Mouse (Mus musculus): ENCODE measurements at regions not wholly inside any gene's neighbourhood (a gene's known extent, or its start where the extent isn't known, plus 50 kb on each side); places are given as distances from the start of the nearest gene placed in this dataset.

DNA sequence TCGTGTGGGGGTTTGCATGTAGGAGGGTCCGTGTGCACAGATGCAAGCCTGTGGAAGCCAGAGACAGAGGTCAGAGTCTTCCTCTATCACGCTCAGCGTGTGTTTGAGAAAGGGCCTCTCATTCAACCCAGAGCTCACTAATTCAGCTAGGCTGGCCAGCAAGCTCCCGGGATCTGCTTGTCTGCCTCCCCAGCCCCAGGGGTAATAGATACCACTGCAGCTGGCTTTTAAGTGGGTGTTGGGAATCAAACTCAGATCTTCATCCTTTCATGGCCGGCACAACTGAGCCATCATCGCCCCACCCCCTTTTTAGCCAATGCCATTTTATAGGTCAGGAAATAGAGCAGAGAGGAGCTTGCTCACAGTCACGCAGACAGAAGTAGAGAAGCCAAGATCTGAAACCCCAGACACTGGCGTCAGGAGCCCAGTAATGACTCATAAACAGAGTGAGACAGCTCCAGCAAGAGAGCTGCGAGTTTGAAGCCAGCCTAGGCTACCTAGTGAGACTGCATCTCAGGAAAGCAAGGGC is 80.3 kb downstream of the 1700001O22Rik start:
- Histone ChIP-seq H3K4me1 (peaks cover 85% of the 10 kb centered on the region), H3K9ac (peak overlapping the region; percentile 82), H3K4me2 (0 out of 2 replicates have a peak overlapping the region, but pooled peaks have one; percentile 4), H3K27me3 (no peaks in the 10 kb centered on the region), H3K36me3 (replicated peaks) (no peaks in the 10 kb centered on the region), H3K4me3 (replicated peaks) (no peak overlapping the region), H3K27ac (peak overlapping the region; percentile 100), H3K9me3 (no peaks in the 10 kb centered on the region)
- WGBS: 7% methylated on average over 10 of the region's 10 CpGs
- no peak for ATAC-seq (ENCODE audit: low FRiP score)

DNA sequence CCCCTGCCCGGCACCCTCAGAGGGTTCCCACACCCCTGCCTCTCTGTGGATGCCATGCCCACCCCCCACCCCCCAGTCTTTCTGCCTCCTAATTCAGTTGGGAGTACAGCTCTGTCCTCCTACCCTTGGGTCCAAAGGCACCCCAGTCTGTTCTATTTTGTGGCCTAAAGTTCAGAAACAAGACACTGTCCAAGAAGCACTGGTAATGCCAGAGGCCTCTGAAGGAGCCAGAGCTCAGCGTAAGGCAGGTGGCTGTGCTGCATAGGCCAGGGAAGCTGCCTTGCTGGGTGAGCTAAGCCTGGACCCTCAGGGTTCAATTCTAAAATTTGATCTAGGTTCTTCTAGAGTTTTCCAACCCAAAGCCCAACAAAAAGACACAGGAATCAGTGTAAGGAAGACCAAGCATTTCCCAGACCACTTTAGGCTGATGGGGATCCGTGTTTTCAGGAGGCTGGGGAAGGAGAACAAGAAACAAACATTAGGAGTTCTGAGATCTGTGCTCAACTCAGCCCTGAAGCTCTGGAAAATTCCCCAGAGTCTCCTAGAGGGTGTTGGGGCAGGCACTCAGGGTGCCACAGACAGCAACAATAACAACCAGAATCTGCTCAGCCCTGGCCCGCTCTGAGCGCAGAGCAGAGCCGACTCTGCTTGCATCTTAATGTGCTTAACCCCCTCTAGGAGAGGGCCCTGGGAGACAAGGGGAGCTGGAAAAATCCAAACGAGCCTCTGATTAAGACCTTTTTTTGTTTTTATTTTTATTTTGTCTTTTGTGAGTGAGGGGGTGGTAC is 81.0 kb downstream of the 1700001O22Rik start:
- 4% methylated on average over 7 of the region's 7 CpGs for WGBS
- no peak overlapping the region for H3K4me3 ChIP-seq (replicated peaks)
- peak overlapping the region; percentile 100 for H3K27ac ChIP-seq
- no peaks in the 10 kb centered on the region for H3K36me3 ChIP-seq (replicated peaks)
- H3K9me3 ChIP-seq: no peaks in the 10 kb centered on the region
- peak overlapping the region; percentile 21 for H3K4me2 ChIP-seq
- H3K9ac ChIP-seq: peak overlapping the region; percentile 82
- no peaks in the 10 kb centered on the region for H3K27me3 ChIP-seq
- peaks cover 91% of the 10 kb centered on the region for H3K4me1 ChIP-seq
- ATAC-seq (ENCODE audit: low FRiP score): no peak; the same call in 1 of the 2 replicates

DNA sequence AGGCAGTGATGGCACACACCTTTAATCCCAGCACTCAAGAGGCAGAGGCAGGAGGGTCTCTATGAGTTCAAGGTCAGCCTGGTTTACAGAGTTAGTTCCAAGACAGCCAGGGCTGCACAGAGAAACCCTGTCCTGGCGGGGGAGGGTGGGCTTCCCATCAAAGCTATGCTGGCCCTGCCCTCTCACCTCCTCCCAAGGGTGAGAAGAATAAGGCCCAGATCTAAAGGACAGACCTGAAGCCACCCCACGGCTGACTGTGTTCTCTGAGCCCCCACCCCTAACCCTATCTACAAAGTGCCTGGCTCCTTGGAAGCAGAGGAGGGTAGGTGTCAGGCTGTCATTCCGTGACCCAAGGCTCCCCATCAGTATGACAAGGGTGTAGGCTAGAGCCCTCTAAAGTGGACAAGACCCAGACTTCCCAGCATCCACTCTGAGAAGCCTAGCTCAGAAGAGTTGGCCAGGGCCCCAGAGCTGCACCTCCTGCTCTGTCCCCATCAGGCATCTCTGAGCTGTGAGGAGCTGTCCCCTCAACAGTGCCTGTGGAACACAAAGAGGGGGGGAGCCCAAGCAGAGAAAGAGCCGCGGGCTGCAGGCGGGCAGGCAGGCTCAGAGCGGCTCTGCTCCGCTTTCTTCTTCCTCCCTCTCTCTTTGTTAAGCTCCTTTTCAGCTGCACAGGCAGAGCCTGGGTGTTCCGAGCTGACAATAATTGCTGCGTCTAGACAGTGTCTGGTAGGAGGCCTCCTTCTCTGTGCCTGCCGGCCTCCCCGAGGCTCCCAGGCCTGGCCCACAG is 81.8 kb downstream of the 1700001O22Rik start:
- H3K4me2 ChIP-seq: peak overlapping the region; percentile 21; the same call in 1 of the 2 replicates
- peaks cover 97% of the 10 kb centered on the region for H3K4me1 ChIP-seq
- H3K9ac ChIP-seq: peak overlapping the region; percentile 82
- H3K4me3 ChIP-seq (replicated peaks): no peak overlapping the region
- peak; percentile 81 for ATAC-seq (ENCODE audit: low FRiP score)
- H3K27ac ChIP-seq: peak overlapping the region; percentile 100
- H3K27me3 ChIP-seq: no peaks in the 10 kb centered on the region
- WGBS: 6% methylated on average over 12 of the region's 12 CpGs
- H3K9me3 ChIP-seq: no peaks in the 10 kb centered on the region
- no peaks in the 10 kb centered on the region for H3K36me3 ChIP-seq (replicated peaks)

DNA sequence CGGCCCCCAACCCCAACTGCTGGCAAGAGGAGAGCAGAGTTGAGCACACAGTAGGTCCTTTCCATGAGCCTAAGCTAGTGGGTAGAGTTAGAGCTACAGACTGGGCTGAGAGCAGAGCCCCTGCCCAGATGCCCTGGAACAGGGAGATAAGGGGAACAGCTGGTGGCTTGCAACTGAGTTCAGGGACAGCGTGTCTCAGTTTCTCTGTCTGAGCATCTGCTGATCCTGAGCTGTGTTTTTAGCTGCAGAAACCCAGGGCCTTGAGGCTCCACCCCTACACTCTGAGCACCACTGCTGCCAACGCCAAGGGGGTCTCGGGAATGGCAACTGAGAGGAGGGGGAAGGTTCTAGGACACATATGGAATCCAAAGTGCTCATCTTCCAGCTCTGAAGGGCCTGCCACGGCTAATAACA is 82.4 kb downstream of the 1700001O22Rik start:
- WGBS: 47% methylated on average over 5 of the region's 5 CpGs
- H3K36me3 ChIP-seq (replicated peaks): no peaks in the 10 kb centered on the region
- H3K9ac ChIP-seq: peak overlapping the region; percentile 82
- peaks cover 97% of the 10 kb centered on the region for H3K4me1 ChIP-seq
- no peak for ATAC-seq (ENCODE audit: low FRiP score)
- H3K4me3 ChIP-seq (replicated peaks): no peak overlapping the region
- H3K4me2 ChIP-seq: peak overlapping the region; percentile 68; the same call in 1 of the 2 replicates
- H3K9me3 ChIP-seq: no peaks in the 10 kb centered on the region
- peak overlapping the region; percentile 100 for H3K27ac ChIP-seq
- H3K27me3 ChIP-seq: no peaks in the 10 kb centered on the region

DNA sequence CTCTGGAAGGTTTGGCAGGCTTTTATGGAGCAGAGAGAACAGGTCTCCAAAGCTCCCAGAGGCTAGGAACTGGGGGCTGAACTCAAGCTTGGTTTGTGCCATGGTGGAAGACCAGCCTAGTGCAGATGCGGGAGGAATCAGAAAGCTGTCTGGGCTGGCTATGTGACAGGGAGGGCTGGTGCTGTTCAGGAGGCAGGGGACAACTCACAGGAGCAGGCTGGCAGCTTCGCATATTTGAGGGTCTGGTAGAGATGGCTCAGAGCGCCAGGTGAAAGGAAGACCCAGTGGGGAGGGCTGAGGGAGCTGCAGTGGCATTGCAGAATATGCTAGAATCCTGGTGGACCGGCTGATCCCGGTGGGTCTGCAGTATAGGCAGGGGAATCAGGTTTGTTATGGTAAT is 83.2 kb downstream of the 1700001O22Rik start:
- Histone ChIP-seq H3K9me3 (no peaks in the 10 kb centered on the region), H3K4me2 (peak overlapping the region; percentile 68), H3K27ac (peak overlapping the region; percentile 100), H3K4me3 (replicated peaks) (0 out of 2 replicates have a peak overlapping the region, but pooled peaks have one; percentile 27), H3K27me3 (no peaks in the 10 kb centered on the region), H3K4me1 (peaks cover 95% of the 10 kb centered on the region), H3K36me3 (replicated peaks) (no peaks in the 10 kb centered on the region), H3K9ac (peak overlapping the region; percentile 82)
- no peak for ATAC-seq (ENCODE audit: low FRiP score)
- WGBS: 22% methylated on average over 5 of the region's 5 CpGs

DNA sequence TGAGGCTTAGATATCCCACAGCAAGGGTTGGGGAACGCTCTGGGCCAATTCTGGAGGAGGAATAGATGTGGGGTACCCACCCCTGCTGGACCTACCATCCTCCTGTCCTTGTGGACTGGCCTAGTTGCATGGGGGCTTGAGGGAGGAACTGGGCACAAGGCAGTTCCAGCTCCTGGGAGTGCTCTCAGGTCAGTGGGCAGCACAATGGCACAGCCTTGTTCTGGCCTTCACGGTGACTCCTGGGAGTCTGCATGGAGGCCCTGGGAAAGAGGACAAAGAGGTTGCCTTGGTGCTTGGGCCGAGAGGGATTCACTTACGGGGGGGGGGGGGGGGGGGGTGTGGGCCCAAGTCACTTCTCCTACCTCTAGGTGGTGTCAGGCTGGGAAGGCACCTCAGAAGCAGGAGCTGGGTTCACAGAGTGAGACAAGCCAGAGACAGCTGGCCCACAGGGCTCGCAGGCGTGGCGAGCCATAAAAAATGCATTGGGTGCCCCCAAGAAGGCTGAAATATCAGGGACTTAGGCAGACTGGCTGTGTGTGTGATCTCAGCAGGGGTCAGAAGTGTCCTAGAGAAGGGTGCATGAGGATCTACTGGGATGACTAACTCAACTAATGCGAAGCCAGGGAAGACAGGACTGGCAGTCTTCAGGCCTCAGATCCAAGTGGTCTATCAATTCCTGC is 83.7 kb downstream of the 1700001O22Rik start:
- peak overlapping the region; percentile 82 for H3K9ac ChIP-seq
- no peak for ATAC-seq (ENCODE audit: low FRiP score)
- H3K36me3 ChIP-seq (replicated peaks): no peaks in the 10 kb centered on the region
- WGBS: 13% methylated on average over 8 of the region's 8 CpGs
- peaks cover 90% of the 10 kb centered on the region for H3K4me1 ChIP-seq
- H3K4me3 ChIP-seq (replicated peaks): peak overlapping the region; percentile 27
- peak overlapping the region; percentile 68 for H3K4me2 ChIP-seq
- H3K27me3 ChIP-seq: no peaks in the 10 kb centered on the region
- peak overlapping the region; percentile 100 for H3K27ac ChIP-seq
- no peaks in the 10 kb centered on the region for H3K9me3 ChIP-seq

DNA sequence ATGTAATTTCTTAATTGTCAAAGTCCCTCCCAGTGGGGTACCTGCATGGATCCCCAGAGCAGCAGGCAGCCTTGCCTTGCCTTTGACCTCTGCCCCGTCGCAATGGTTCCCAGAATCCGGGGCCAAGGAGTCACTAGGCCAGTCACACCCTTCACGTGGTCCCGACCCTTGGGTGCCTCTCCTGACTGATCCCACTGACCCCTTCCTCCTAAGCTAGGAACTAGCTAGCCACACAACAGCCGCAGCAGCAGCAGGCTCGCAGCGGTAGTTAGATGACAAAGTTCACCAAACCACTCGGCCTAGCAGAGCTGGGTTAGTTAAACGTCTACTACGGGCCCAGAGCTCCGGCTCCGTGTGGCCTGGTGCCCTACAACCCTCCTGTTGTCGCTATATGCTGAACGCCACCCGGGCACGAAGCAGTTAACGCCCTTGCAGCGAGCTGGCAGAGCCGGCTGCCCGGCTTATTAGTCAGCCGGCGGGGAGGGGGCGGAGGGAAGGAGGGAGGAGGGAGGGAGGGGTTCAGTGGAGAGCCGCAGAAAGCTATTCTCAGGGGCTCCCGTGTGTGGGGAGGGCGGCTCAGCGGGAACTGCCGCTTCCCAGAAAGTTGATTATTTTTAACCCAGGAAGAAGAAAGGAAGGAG is 84.6 kb downstream of the 1700001O22Rik start:
- under 1% methylated on average over 29 of the region's 29 CpGs for WGBS
- Histone ChIP-seq H3K9ac (peak overlapping the region; percentile 82), H3K4me2 (peak overlapping the region; percentile 68), H3K27ac (peak overlapping the region; percentile 100), H3K9me3 (no peaks in the 10 kb centered on the region), H3K36me3 (replicated peaks) (no peaks in the 10 kb centered on the region), H3K27me3 (no peaks in the 10 kb centered on the region), H3K4me1 (peaks cover 82% of the 10 kb centered on the region), H3K4me3 (replicated peaks) (peak overlapping the region; percentile 27)
- peak; percentile 40 for ATAC-seq (ENCODE audit: low FRiP score)

DNA sequence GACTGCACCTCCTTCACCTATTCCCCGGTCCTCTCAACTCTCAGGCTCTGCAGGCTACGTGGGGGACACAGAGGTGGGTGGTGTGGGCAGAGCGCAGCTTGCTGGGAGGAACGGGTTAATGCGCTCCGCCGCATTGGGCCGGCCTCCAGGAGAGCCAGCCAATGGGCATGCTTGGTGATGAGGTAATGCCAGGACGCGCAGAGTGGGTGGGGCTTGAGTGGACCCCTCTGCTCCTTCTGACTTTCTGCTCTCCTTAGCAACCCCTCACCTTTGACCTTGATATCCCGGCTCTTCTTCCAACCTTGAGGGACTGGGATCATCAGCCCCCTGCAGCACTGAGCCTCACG is 85.2 kb downstream of the 1700001O22Rik start:
- H3K4me3 ChIP-seq (replicated peaks): peak overlapping the region; percentile 27; the same call in 1 of the 2 replicates
- H3K27me3 ChIP-seq: no peaks in the 10 kb centered on the region
- peak overlapping the region; percentile 82; the same call in 1 of the 2 replicates for H3K9ac ChIP-seq
- peak overlapping the region; percentile 68 for H3K4me2 ChIP-seq
- WGBS: 0% methylated on average over 12 of the region's 12 CpGs
- H3K9me3 ChIP-seq: no peaks in the 10 kb centered on the region
- peak overlapping the region; percentile 100 for H3K27ac ChIP-seq
- H3K4me1 ChIP-seq: peaks cover 82% of the 10 kb centered on the region
- H3K36me3 ChIP-seq (replicated peaks): no peaks in the 10 kb centered on the region
- peak; percentile 81 for ATAC-seq (ENCODE audit: low FRiP score)

DNA sequence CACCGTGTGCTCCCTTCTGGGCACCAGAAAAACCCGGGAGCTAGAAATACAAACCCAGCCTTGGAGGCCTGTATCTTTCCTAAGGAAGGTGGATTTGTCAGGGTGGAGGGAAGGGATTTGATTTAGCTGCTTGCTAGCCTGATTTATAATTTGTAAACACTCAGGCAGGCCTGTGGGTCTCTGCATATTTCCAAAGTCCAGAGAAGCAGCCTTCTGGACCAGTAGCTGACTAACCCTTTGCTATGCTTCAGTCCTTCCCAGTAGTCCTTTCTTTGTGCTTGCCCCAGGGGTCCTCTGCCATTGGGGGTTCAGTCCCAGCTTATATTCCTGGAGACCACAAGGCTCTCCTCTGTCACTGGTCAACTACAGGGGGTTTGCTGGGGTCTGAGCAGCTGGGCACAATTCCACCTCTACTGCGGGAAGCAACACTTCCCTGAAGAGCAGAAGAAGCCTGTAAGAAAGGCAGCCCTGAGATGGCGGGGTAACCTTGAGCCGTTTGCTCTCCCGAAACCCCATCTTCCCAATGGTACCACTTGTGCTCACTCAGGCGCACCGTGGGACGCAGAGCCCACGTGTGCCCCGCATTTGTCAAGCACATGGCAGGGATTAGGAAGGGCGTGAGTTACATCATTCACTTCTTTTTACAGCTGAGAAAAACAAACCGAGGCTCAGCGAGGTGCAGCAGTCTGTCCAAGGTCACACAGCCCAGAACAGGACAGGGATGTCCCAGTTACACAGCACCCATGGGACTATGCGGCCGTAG is 85.7 kb downstream of the 1700001O22Rik start:
- no peaks in the 10 kb centered on the region for H3K36me3 ChIP-seq (replicated peaks)
- no peaks in the 10 kb centered on the region for H3K27me3 ChIP-seq
- WGBS: 2% methylated on average over 16 of the region's 16 CpGs
- H3K9ac ChIP-seq: peak overlapping the region; percentile 39
- ATAC-seq (ENCODE audit: low FRiP score): no peak; the same call in 1 of the 2 replicates
- H3K4me1 ChIP-seq: peaks cover 82% of the 10 kb centered on the region
- H3K4me3 ChIP-seq (replicated peaks): no peak overlapping the region
- no peaks in the 10 kb centered on the region for H3K9me3 ChIP-seq
- H3K27ac ChIP-seq: peak overlapping the region; percentile 100
- peak overlapping the region; percentile 68 for H3K4me2 ChIP-seq

DNA sequence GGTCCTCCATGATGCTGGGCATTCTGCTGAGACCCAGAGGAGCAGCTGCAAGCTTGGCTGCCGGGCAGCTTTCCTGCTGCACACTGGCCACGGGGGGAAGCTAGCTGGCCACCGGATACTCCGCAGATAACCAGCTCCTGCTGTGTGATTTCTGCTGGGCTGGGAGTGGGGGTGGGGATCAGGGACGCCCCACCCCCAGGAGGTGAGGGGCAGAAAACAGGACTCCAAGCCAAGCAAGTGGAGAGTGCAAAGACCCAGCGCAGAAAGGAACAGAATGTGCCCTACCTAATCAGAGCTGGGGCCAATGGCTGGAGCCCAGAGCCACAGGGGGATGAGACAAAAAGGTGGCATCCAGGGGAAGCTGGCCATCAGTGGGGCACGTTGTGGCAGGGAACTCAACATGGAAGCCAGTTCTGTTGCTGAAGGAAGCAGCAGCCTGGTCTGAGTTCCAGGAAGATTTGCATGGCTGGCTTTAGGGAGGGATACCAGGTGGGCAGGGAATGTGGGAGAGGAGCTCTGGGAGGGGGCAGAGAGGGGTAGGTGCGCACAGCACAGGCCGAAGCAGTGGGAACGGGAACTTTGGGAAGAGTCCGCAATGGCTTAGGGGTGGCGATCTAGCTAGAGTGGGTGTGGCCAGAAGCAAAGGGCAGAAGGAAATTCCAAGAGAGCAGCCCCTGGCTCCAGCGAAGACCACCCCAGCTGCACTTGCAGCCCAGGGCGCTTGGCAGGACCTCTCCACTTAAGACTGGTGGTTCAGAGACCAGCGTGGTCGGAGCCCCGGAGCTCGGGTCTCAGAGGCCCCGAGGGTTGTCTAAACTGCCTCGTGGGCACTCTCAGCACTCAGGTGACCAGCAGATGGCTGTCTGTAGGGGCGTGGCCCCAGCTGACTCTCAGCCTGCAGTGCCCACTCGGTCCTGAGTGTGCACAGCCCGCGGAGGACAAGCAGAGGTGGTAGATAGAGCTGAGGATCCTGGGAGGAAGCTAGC is 86.6 kb downstream of the 1700001O22Rik start:
- Histone ChIP-seq H3K4me2 (peak overlapping the region; percentile 33), H3K4me3 (replicated peaks) (peak overlapping the region; percentile 7; the same call in 1 of the 2 replicates), H3K27me3 (no peaks in the 10 kb centered on the region), H3K27ac (peak overlapping the region; percentile 100), H3K36me3 (replicated peaks) (no peaks in the 10 kb centered on the region), H3K9ac (peak overlapping the region; percentile 39), H3K9me3 (no peaks in the 10 kb centered on the region), H3K4me1 (peaks cover 82% of the 10 kb centered on the region)
- 1% methylated on average over 24 of the region's 24 CpGs for WGBS
- no peak for ATAC-seq (ENCODE audit: low FRiP score)

All from forebrain, embryonic 12.5 days (tissue).